Mouse (Mus musculus) midbrain, embryonic 10.5 days (tissue): Measurements from ENCODE around the gene Vezt. TPM values are rescaled to one million over a fixed set of nuclear protein-coding genes. Genes with fewer than 3 reads are reported as not detected.

ENCODE experiments used
- DNase-seq: peaks from one replicate; pipeline ENCODE4 v3.0.0-alpha.2; 2017; ENCODE audit warnings: low spot score
- H3K27ac ChIP-seq: fragments of 300-500 bp; sonication (generic); replicated peaks from 2 replicates; pipeline ENCODE4 v1.5.1; 2016; ENCODE audit warnings: mild to moderate bottlenecking
- H3K27me3 ChIP-seq: fragments of 300-500 bp; sonication (generic); 2 replicates; pipeline ENCODE4 v1.6.1; 2016; ENCODE audit warnings: low read depth, mild to moderate bottlenecking; ENCODE audit not compliant: poor library complexity, severe bottlenecking
- H3K36me3 ChIP-seq: fragments of 300-500 bp; sonication (generic); 2 replicates; pipeline ENCODE4 v1.6.1; 2016; ENCODE audit warnings: mild to moderate bottlenecking, moderate library complexity
- H3K4me1 ChIP-seq: fragments of 300-500 bp; sonication (generic); 2 replicates; pipeline ENCODE4 v1.6.1; 2016
- H3K4me3 ChIP-seq: fragments of 300-500 bp; sonication (generic); 2 replicates; pipeline ENCODE4 v1.5.1; 2016; ENCODE audit warnings: mild to moderate bottlenecking, moderate library complexity
- H3K9me3 ChIP-seq: fragments of 300-500 bp; sonication (generic); replicated peaks from 2 replicates; pipeline ENCODE4 v1.6.1; 2016; ENCODE audit warnings: mild to moderate bottlenecking
- WGBS: fragments of 180-500 bp; shearing (Covaris S2); methylation state at CpG from one replicate; pipeline ENCODE4 v1.1.7; 2016; 5-methylcytosine and 5-hydroxymethylcytosine counted together
- polyA plus RNA-seq: library from polyadenylated mRNA; unstranded; fragments of >200 nt; fragmentation: Nextera tagmentation; extraction: Ambion mirVana; gene quantifications from 2 replicates; pipeline ENCODE4 v1.2.1, GENCODE M21; 2016

Vezt gene
- polyA plus RNA-seq = 29.6 and 36.0 TPM in 2 replicates

GRCm38 (mm10) chr10:94035658-94036374 lies at the start of gene Vezt, which contains the start of gene Fgd6:
Gene Vezt (minus strand): TSS chr10:94035817.
Gene Fgd6 (plus strand): TSS chr10:94036001.
- Histone ChIP-seq H3K4me3 (peak within 1 kb of the TSS; percentile 83), H3K9me3 (no peaks in the 10 kb centered on the region), H3K36me3 (peaks cover under 1% of the 10 kb centered on the region), H3K27ac (peak within 1 kb of the TSS; percentile 93), H3K27me3 (no peaks in the 10 kb centered on the region), H3K4me1 (peaks cover 41% of the 10 kb centered on the region)
- WGBS = under 1% methylated on average over 77 of the region's 77 CpGs
- peak; percentile 99 for DNase-seq

GRCm38 (mm10) chr10:94082040-94082734 lies 46.6 kb upstream of the Vezt start:
- WGBS = 41% methylated on average over 7 of the region's 7 CpGs
- Histone ChIP-seq H3K4me3 (no peak overlapping the region), H3K9me3 (no peaks in the 10 kb centered on the region), H3K36me3 (no peaks in the 10 kb centered on the region), H3K4me1 (peaks cover 32% of the 10 kb centered on the region), H3K27ac (peak overlapping the region; percentile 19; the same call in 1 of the 2 replicates), H3K27me3 (no peaks in the 10 kb centered on the region)
- DNase-seq = no peak

GRCm38 (mm10) chr10:94080740-94081139 lies 45.1 kb upstream of the Vezt start:
- WGBS = 75% methylated on average over 3 of the region's 3 CpGs
- Histone ChIP-seq H3K4me1 (peaks cover 28% of the 10 kb centered on the region), H3K4me3 (no peak overlapping the region), H3K27me3 (no peaks in the 10 kb centered on the region), H3K27ac (no peak overlapping the region), H3K36me3 (no peaks in the 10 kb centered on the region; the same call in 1 of the 2 replicates), H3K9me3 (no peaks in the 10 kb centered on the region)
- no peak for DNase-seq

- no peak overlapping the region for H3K4me3 ChIP-seq
- peaks cover 26% of the 10 kb centered on the region for H3K4me1 ChIP-seq
- no peak for DNase-seq
- no peaks in the 10 kb centered on the region for H3K9me3 ChIP-seq
- H3K27ac ChIP-seq = peak overlapping the region; percentile 46; the same call in 1 of the 2 replicates
- peaks cover 19% of the 10 kb centered on the region for H3K36me3 ChIP-seq
- 60% methylated on average over 14 of the region's 14 CpGs for WGBS
- no peaks in the 10 kb centered on the region for H3K27me3 ChIP-seq
Measured at GRCm38 (mm10) chr10:94076966-94077825, 41.6 kb upstream of the Vezt start.

- no peak overlapping the region for H3K27ac ChIP-seq
- H3K9me3 ChIP-seq = no peaks in the 10 kb centered on the region
- no peak overlapping the region for H3K4me3 ChIP-seq
- H3K27me3 ChIP-seq = no peaks in the 10 kb centered on the region
- peaks cover 19% of the 10 kb centered on the region for H3K4me1 ChIP-seq
- WGBS = 85% methylated on average over 4 of the region's 4 CpGs
- peaks cover 19% of the 10 kb centered on the region for H3K36me3 ChIP-seq
- DNase-seq = no peak
Measured at GRCm38 (mm10) chr10:94072916-94073465, 37.4 kb upstream of the Vezt start.

GRCm38 (mm10) chr10:94072261-94072915 lies 36.8 kb upstream of the Vezt start:
- H3K9me3 ChIP-seq = no peaks in the 10 kb centered on the region
- 81% methylated on average over 10 of the region's 10 CpGs for WGBS
- H3K4me3 ChIP-seq = no peak overlapping the region
- H3K36me3 ChIP-seq = peaks cover 19% of the 10 kb centered on the region
- no peak for DNase-seq
- no peaks in the 10 kb centered on the region for H3K27me3 ChIP-seq
- H3K27ac ChIP-seq = no peak overlapping the region
- H3K4me1 ChIP-seq = peaks cover 17% of the 10 kb centered on the region

GRCm38 (mm10) chr10:94071641-94072040 lies 36.0 kb upstream of the Vezt start:
- H3K9me3 ChIP-seq = no peaks in the 10 kb centered on the region
- peaks cover 17% of the 10 kb centered on the region for H3K4me1 ChIP-seq
- no peak overlapping the region for H3K4me3 ChIP-seq
- WGBS = 83% methylated on average over 7 of the region's 7 CpGs
- H3K27ac ChIP-seq = no peak overlapping the region
- H3K36me3 ChIP-seq = peaks cover 19% of the 10 kb centered on the region
- DNase-seq = no peak
- no peaks in the 10 kb centered on the region for H3K27me3 ChIP-seq

GRCm38 (mm10) chr10:94068701-94069100 lies 33.1 kb upstream of the Vezt start:
- peaks cover 20% of the 10 kb centered on the region for H3K4me1 ChIP-seq
- no peaks in the 10 kb centered on the region for H3K36me3 ChIP-seq
- WGBS = 95% methylated on average over 5 of the region's 5 CpGs
- no peak overlapping the region for H3K27ac ChIP-seq
- no peak for DNase-seq
- H3K27me3 ChIP-seq = no peaks in the 10 kb centered on the region
- H3K4me3 ChIP-seq = no peak overlapping the region
- no peaks in the 10 kb centered on the region for H3K9me3 ChIP-seq

GRCm38 (mm10) chr10:94066896-94067295 lies 31.3 kb upstream of the Vezt start:
- H3K36me3 ChIP-seq = no peaks in the 10 kb centered on the region
- H3K4me1 ChIP-seq = peaks cover 22% of the 10 kb centered on the region
- H3K27ac ChIP-seq = peak overlapping the region; percentile 33; the same call in 1 of the 2 replicates
- WGBS = 75% methylated on average over 3 of the region's 3 CpGs
- no peak for DNase-seq
- no peak overlapping the region for H3K4me3 ChIP-seq
- H3K9me3 ChIP-seq = no peaks in the 10 kb centered on the region
- H3K27me3 ChIP-seq = no peaks in the 10 kb centered on the region

- Histone ChIP-seq H3K9me3 (no peaks in the 10 kb centered on the region), H3K4me3 (no peak overlapping the region), H3K27ac (no peak overlapping the region), H3K36me3 (no peaks in the 10 kb centered on the region), H3K4me1 (peaks cover 34% of the 10 kb centered on the region), H3K27me3 (no peaks in the 10 kb centered on the region)
- WGBS = 68% methylated on average over 5 of the region's 5 CpGs
- no peak for DNase-seq
Measured at GRCm38 (mm10) chr10:94062357-94062756, 26.7 kb upstream of the Vezt start.

GRCm38 (mm10) chr10:94060190-94060589 lies 24.6 kb upstream of the Vezt start:
- H3K36me3 ChIP-seq = no peaks in the 10 kb centered on the region
- no peak for DNase-seq
- WGBS = 94% methylated on average over 8 of the region's 8 CpGs
- no peaks in the 10 kb centered on the region for H3K9me3 ChIP-seq
- peaks cover 34% of the 10 kb centered on the region for H3K4me1 ChIP-seq
- H3K27ac ChIP-seq = no peak overlapping the region
- H3K27me3 ChIP-seq = no peaks in the 10 kb centered on the region
- H3K4me3 ChIP-seq = no peak overlapping the region

- H3K4me3 ChIP-seq = no peak overlapping the region
- no peak for DNase-seq
- no peak overlapping the region for H3K27ac ChIP-seq
- no peaks in the 10 kb centered on the region for H3K36me3 ChIP-seq
- 93% methylated on average over 8 of the region's 8 CpGs for WGBS
- no peaks in the 10 kb centered on the region for H3K9me3 ChIP-seq
- peaks cover 33% of the 10 kb centered on the region for H3K4me1 ChIP-seq
- no peaks in the 10 kb centered on the region for H3K27me3 ChIP-seq
Measured at GRCm38 (mm10) chr10:94059618-94060055, 24.0 kb upstream of the Vezt start.
